Mouse (Mus musculus) ES-CJ7 (cell line): ENCODE data around the gene Fam136a.

Experiments used
- DNase-seq: peaks from one replicate; pipeline ENCODE4 v3.0.0; 2011; ENCODE audit warnings: low read depth, low spot score

Gene Fam136a

GRCm38 (mm10) chr6:86397257-86397980 is 32.0 kb downstream of the Fam136a start:
- DNase-seq = no peak

- DNase-seq = no peak
Measured at GRCm38 (mm10) chr6:86398986-86399385, 33.5 kb downstream of the Fam136a start.

GRCm38 (mm10) chr6:86399995-86400394 is 34.5 kb downstream of the Fam136a start:
- no peak for DNase-seq

- peak; percentile 91 for DNase-seq
Measured at GRCm38 (mm10) chr6:86400972-86401371, 35.5 kb downstream of the Fam136a start.

- DNase-seq = no peak
Measured at GRCm38 (mm10) chr6:86402681-86403607, 37.5 kb downstream of the Fam136a start.

- DNase-seq = peak; percentile 85
Measured at GRCm38 (mm10) chr6:86403728-86404099, 38.3 kb downstream of the Fam136a start.

- DNase-seq = peak; percentile 99
Measured at GRCm38 (mm10) chr6:86404100-86404861, 38.8 kb downstream of the Fam136a start, which contains the start of gene Tia1. TSS of gene Tia1 (plus strand) at chr6:86404219.

- peak; percentile 47 for DNase-seq
Measured at GRCm38 (mm10) chr6:86404996-86405395, 39.5 kb downstream of the Fam136a start.

GRCm38 (mm10) chr6:86406306-86406705 is 40.9 kb downstream of the Fam136a start:
- DNase-seq = no peak

GRCm38 (mm10) chr6:86418711-86419110 is 53.3 kb downstream of the Fam136a start:
- no peak for DNase-seq

- DNase-seq = no peak
Measured at GRCm38 (mm10) chr6:86419239-86419638, 53.8 kb downstream of the Fam136a start.
